Mouse (Mus musculus) liver, adult 2 months (tissue): ENCODE data around the gene Prkcz. TPM values are rescaled to one million over a fixed set of nuclear protein-coding genes. Genes with fewer than 3 reads are reported as not detected.

Source experiments
- DNase-seq: peaks from one replicate; pipeline ENCODE4 v3.0.0-alpha.2; 2011; ENCODE audit warnings: low read depth, low spot score; ENCODE audit errors: extremely low read depth
- H3K27ac ChIP-seq: fragments of 200-500 bp; replicated peaks from 2 replicates; pipeline ENCODE4 v1.5.1; 2012; ENCODE audit warnings: low read depth, mild to moderate bottlenecking, control low read depth, inconsistent platforms, low read length; ENCODE audit not compliant: insufficient read depth
- H3K27me3 ChIP-seq: fragments of 200-500 bp; 2 replicates; pipeline ENCODE4 v1.6.1; 2012; ENCODE audit warnings: mild to moderate bottlenecking, moderate library complexity, low read length, inconsistent platforms; ENCODE audit not compliant: control insufficient read depth, insufficient read depth
- H3K36me3 ChIP-seq: fragments of 200-500 bp; 2 replicates; pipeline ENCODE4 v1.6.1; 2012; ENCODE audit warnings: low read length, inconsistent platforms; ENCODE audit not compliant: control insufficient read depth, insufficient read depth
- H3K4me1 ChIP-seq: fragments of 200-500 bp; 2 replicates; pipeline ENCODE4 v1.6.1; 2011; ENCODE audit warnings: low read length; ENCODE audit not compliant: control insufficient read depth, insufficient read depth
- H3K4me3 ChIP-seq: fragments of 200-500 bp; 2 replicates; pipeline ENCODE4 v1.5.1; 2011; ENCODE audit warnings: low read depth, mild to moderate bottlenecking, control low read depth, low read length, moderate library complexity; ENCODE audit not compliant: insufficient read depth
- H3K79me2 ChIP-seq: fragments of 200-500 bp; 2 replicates; pipeline ENCODE4 v1.6.1; 2012; ENCODE audit warnings: inconsistent platforms, mild to moderate bottlenecking, low read length, moderate library complexity; ENCODE audit not compliant: control insufficient read depth, insufficient read depth
- H3K9ac ChIP-seq: fragments of 200-500 bp; 2 replicates; pipeline ENCODE4 v1.6.1; 2012; ENCODE audit warnings: low read depth, mild to moderate bottlenecking, control low read depth, inconsistent platforms, low read length
- CTCF ChIP-seq: fragments of 200-500 bp; IDR thresholded peaks from 2 replicates; pipeline ENCODE4 v1.5.1; 2011; ENCODE audit warnings: low read depth, low read length, control low read depth
- POLR2A ChIP-seq: fragments of 200-500 bp; IDR thresholded peaks from 2 replicates; pipeline ENCODE4 v1.6.1; 2011; ENCODE audit warnings: low read length, control low read depth; ENCODE audit not compliant: insufficient read depth; ENCODE audit errors: extremely low read depth
- WGBS: fragments of 180-500 bp; shearing (Covaris S2); methylation state at CpG from one replicate; pipeline ENCODE4 v1.1.7; 2018; 5-methylcytosine and 5-hydroxymethylcytosine counted together
- polyA plus RNA-seq: library from polyadenylated mRNA; depleted of rRNA; stranded (reverse); fragments of >200 nt; gene quantifications from 2 replicates; pipeline ENCODE4 v1.2.3, GENCODE M21; 2012
- total RNA-seq: library from RNA; depleted of rRNA; stranded (reverse); fragments of >200 nt; gene quantifications from 2 replicates; pipeline ENCODE4 v1.2.3, GENCODE M21; 2014

Gene Prkcz
- total and polyA plus RNA-seq, 2 experiments, result 11.4 to 18.3 TPM

DNA sequence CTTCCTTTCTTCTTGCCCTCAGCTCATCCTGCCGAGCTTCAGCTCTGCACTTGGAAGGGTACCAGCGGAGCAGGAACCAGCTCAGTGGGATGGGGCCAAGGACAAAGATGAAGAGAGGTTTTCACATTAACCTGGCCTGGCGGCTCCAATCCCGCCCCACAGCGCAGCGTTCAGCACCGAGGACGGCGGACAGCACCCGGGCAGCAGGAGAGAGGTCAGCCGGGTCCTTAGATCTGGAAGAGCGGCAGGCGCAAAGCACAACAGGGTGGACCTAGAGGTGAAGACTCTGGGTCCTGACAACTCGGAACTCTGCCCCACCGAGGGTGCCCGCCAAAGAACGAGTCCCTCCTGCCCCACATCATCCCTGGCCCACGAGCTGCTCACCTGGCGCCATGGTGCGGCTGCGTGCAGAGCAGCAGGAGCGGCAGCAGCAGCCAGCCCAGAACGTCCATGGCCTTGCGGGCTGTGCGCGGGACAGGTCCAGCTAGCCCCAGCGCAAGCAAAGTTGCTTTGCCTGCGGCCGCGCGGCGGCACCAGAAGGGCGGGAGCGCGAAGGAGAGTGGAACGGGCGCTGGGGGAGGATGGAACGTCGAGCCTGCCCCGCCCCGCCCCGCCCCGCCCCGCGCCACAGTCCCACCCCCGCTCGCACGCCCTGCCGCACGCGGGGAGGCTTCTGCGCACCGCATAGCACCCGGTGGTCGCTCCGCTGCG, 36.5 kb upstream of the Prkcz start, which contains the start of gene Gabrd:
Gene Gabrd (minus strand): TSS at position 602 of the 711 bp plus-strand sequence.
- H3K36me3 ChIP-seq, result no peaks in the 10 kb centered on the region
- H3K4me3 ChIP-seq, result peak within 1 kb of the TSS; percentile 48; the same call in 1 of the 2 replicates
- no peak within 1 kb of the TSS for H3K27ac ChIP-seq
- H3K4me1 ChIP-seq, result no peaks in the 10 kb centered on the region
- WGBS, result 2% methylated on average over 57 of the region's 57 CpGs
- peak; percentile 24 for DNase-seq
- no peaks in the 10 kb centered on the region for H3K79me2 ChIP-seq
- TF ChIP-seq POLR2A (no peak), CTCF (no peak)
- no peaks in the 10 kb centered on the region for H3K27me3 ChIP-seq
- H3K9ac ChIP-seq, result no peak within 1 kb of the TSS

DNA sequence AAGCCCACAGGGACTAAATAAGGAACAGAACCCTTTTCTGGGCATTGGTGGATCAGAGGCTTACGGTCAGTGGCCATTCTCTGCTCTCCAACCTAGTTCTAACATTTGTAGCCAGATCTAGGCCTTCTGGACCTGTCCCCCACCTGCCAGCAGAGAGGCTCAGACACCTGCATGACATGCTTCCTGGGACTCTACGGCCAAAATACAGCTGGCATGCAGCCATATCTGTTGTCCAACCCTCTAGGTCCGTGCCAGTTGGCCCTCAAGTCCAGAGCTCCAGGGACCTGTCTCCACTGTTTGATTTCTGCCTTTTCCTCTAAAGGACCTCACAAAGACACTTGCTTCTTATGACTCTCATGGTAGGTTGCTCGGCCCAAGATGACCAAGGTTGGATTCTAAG, 35.6 kb upstream of the Prkcz start:
- Histone ChIP-seq H3K79me2 (no peaks in the 10 kb centered on the region), H3K27ac (no peak overlapping the region), H3K9ac (no peak overlapping the region), H3K36me3 (no peaks in the 10 kb centered on the region), H3K4me1 (no peaks in the 10 kb centered on the region), H3K4me3 (no peak overlapping the region), H3K27me3 (no peaks in the 10 kb centered on the region)
- DNase-seq, result peak; percentile 66
- WGBS, result 57% methylated on average over 4 of the region's 4 CpGs
- TF ChIP-seq CTCF (no peak), POLR2A (no peak)

DNA sequence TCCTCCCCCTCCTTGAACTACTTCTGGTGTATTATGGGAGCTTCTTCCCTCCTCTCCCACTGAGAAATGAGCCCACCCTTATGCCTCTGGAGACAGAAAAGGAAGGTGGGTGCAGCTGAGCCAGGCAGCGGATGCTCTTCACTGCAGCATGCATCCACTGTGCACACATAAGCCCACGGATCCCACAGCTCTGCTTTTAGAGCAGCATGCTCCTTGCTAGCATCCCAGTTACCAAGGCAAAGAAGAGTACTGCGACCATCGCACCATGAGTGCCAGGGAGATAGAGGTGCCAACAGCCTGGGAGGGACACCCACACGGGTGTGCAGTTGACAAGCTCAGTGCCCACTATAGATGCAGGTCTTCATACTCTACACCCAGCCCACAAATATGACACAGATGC, 34.3 kb upstream of the Prkcz start:
- 77% methylated on average over 5 of the region's 5 CpGs for WGBS
- TF ChIP-seq CTCF, result no peak
- no peak for TF ChIP-seq POLR2A
- DNase-seq, result no peak
- no peaks in the 10 kb centered on the region; the same call in 1 of the 2 replicates for H3K27me3 ChIP-seq
- H3K36me3 ChIP-seq, result no peaks in the 10 kb centered on the region
- H3K9ac ChIP-seq, result no peak overlapping the region
- no peaks in the 10 kb centered on the region for H3K4me1 ChIP-seq
- H3K4me3 ChIP-seq, result no peak overlapping the region
- H3K79me2 ChIP-seq, result no peaks in the 10 kb centered on the region
- H3K27ac ChIP-seq, result no peak overlapping the region

DNA sequence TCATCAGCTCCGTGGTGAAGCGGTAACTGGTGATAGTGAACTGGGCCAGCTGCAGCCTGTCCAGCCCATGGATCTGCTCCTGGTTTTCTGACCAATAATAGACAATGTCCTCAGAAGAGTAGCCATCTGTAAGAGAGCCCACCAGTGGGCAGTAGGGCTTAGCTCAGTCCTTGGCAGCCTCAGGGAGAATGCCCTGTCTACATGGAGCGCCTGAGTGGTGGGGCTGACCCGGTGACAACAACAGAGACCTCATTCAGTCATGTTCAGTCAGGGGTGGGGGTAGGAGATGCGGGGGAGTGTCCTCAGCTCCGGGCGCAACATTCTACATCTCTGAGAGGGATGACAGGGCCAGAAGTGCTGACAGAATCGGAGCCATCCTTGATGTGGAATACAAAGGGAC, 26.0 kb upstream of the Prkcz start:
- Histone ChIP-seq H3K27me3 (no peaks in the 10 kb centered on the region; the same call in 1 of the 2 replicates), H3K79me2 (no peaks in the 10 kb centered on the region), H3K4me1 (no peaks in the 10 kb centered on the region), H3K27ac (no peak overlapping the region), H3K9ac (no peak overlapping the region), H3K4me3 (no peak overlapping the region), H3K36me3 (no peaks in the 10 kb centered on the region)
- WGBS, result 89% methylated on average over 8 of the region's 8 CpGs
- TF ChIP-seq CTCF (no peak), POLR2A (no peak)
- DNase-seq, result no peak

DNA sequence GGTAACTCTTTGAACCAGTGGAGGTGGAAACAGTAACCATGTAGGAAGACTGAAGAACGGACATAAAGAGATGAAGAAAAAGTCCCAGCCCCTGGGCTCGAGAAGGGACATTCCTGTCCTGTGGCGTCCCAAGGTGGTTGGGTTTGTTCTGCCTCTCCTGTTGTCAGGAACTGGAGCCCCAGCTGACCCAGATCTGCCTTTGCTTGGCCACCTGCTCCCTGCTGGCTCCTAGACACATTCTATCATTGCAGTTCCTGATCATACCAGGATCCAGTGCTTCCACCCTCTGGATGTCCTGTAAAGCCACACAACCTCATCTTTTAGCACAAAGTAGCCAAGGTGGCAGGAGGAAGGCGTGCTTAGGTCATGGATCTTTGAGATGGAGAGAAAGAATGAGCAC, 22.2 kb upstream of the Prkcz start:
- Histone ChIP-seq H3K4me3 (no peak overlapping the region), H3K27ac (no peak overlapping the region), H3K4me1 (no peaks in the 10 kb centered on the region), H3K9ac (no peak overlapping the region), H3K36me3 (no peaks in the 10 kb centered on the region), H3K79me2 (no peaks in the 10 kb centered on the region), H3K27me3 (no peaks in the 10 kb centered on the region)
- no peak for DNase-seq
- TF ChIP-seq POLR2A (no peak), CTCF (no peak)
- WGBS, result 71% methylated on average over 4 of the region's 4 CpGs

DNA sequence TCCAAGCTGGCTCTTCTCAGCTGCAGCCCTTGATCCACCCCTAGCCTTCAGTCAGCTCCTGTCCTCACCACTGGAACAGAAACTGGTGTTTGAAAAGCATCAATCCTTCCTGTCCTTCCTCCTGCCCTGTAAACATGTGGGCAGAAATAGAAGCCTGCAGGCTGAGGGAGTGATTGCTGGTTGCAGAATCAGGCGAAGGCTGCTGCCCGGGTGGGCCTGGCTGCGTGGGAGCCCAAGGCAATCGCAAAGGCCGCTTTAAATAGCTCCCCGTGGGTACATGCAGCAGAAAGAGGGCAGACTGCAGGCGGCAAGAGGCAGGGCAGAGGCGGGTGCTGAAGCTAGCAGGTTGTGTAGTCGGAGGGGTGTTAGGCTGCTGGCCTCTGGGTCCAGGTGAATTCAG, 21.6 kb upstream of the Prkcz start:
- 64% methylated on average over 9 of the region's 9 CpGs for WGBS

More for the DNA sequence above, 21.6 kb upstream of the Prkcz start:
- Histone ChIP-seq H3K79me2 (no peaks in the 10 kb centered on the region), H3K27ac (no peak overlapping the region), H3K27me3 (no peaks in the 10 kb centered on the region), H3K9ac (no peak overlapping the region), H3K36me3 (no peaks in the 10 kb centered on the region), H3K4me3 (no peak overlapping the region), H3K4me1 (no peaks in the 10 kb centered on the region)
- no peak for TF ChIP-seq POLR2A
- TF ChIP-seq CTCF, result no peak
- no peak for DNase-seq
